8 mouse cellular contexts compared by ENCODE assay signal in genomic region chrX:152015752-152016150, GRCm38 (mm10). TPM values are rescaled to one million over a fixed set of nuclear protein-coding genes. Genes with fewer than 3 reads are reported as not detected.
DNase-seq lines count a peak whose midpoint lies in the region; ATAC-seq and TF ChIP-seq lines count a peak whose summit lies in the region.

No protein-coding gene starts in this region.

- no peaks in the 10 kb centered on the region for H3K27me3 ChIP-seq in kidney, postnatal 0 days (ENCODE audit: insufficient read depth, low read length)
- H3K27me3 ChIP-seq in embryonic facial prominence, embryonic 10.5 days (replicated peaks; ENCODE audit: low read depth, poor library complexity, severe bottlenecking): peaks cover 95% of the 10 kb centered on the region
- H3K27me3 ChIP-seq in intestine, embryonic 14.5 days (replicated peaks; ENCODE audit: control insufficient read depth, insufficient read depth, low read length): 0 out of 2 replicates have a peak, but pooled peaks cover 8% of the 10 kb centered on the region
- H3K27me3 ChIP-seq in midbrain, embryonic 16.5 days (ENCODE audit: control insufficient read depth, insufficient read depth, low read depth, low read length): peaks cover 7% of the 10 kb centered on the region

- TF ChIP-seq CTCF in kidney, postnatal 0 days (IDR thresholded peaks at IDR 0.05; ENCODE audit: low read depth): peak; percentile 26; the same call in 1 of the 2 replicates

- no peaks in the 10 kb centered on the region for H3K4me1 ChIP-seq in kidney, postnatal 0 days (replicated peaks; ENCODE audit: insufficient read depth, low read length)
- peaks cover 7% of the 10 kb centered on the region; the same call in 1 of the 2 replicates for H3K4me1 ChIP-seq in embryonic facial prominence, embryonic 10.5 days
- H3K4me1 ChIP-seq in intestine, embryonic 14.5 days (replicated peaks; ENCODE audit: control insufficient read depth, insufficient read depth, low read length): no peaks in the 10 kb centered on the region
- H3K4me1 ChIP-seq in midbrain, embryonic 16.5 days (ENCODE audit: control insufficient read depth, insufficient read depth, low read length): peaks cover 9% of the 10 kb centered on the region; the same call in 1 of the 2 replicates

- peak; percentile 50 for DNase-seq in kidney, postnatal 0 days (ENCODE audit: low spot score)
- no peak for DNase-seq in kidney, adult 9 months
- no peak for DNase-seq in embryonic facial prominence, embryonic 10.5 days (ENCODE audit: low spot score)
- no peak for DNase-seq in intestine, embryonic 14.5 days (ENCODE audit: low spot score)
- no peak for DNase-seq in frontal cortex, postnatal 25 days (ENCODE audit: low spot score in 2 of 2)
- no peak for DNase-seq in left cerebral cortex, adult 11 months (ENCODE audit: low spot score)
- DNase-seq in ovary, postnatal 10 days (ENCODE audit: low spot score): no peak

- peak overlapping the region; percentile 91 for H3K27ac ChIP-seq in kidney, postnatal 0 days
- H3K27ac ChIP-seq in embryonic facial prominence, embryonic 10.5 days (replicated peaks): peak overlapping the region; percentile 89
- H3K27ac ChIP-seq in intestine, embryonic 14.5 days (ENCODE audit: low read depth): peak overlapping the region; percentile 76
- peak overlapping the region; percentile 82 for H3K27ac ChIP-seq in midbrain, embryonic 16.5 days (ENCODE audit: low read length)

- H3K36me3 ChIP-seq in kidney, postnatal 0 days (ENCODE audit: insufficient read depth, low read length): no peaks in the 10 kb centered on the region
- H3K36me3 ChIP-seq in embryonic facial prominence, embryonic 10.5 days (replicated peaks): peaks cover 12% of the 10 kb centered on the region
- H3K36me3 ChIP-seq in intestine, embryonic 14.5 days (ENCODE audit: control insufficient read depth, insufficient read depth, low read length): no peaks in the 10 kb centered on the region
- H3K36me3 ChIP-seq in midbrain, embryonic 16.5 days (ENCODE audit: control insufficient read depth, insufficient read depth, low read length): no peaks in the 10 kb centered on the region

- no peak; the same call in 1 of the 2 replicates for ATAC-seq in kidney, postnatal 0 days (replicated peaks; ENCODE audit: low FRiP score, low read depth)
- ATAC-seq in intestine, embryonic 14.5 days (replicated peaks; ENCODE audit: low FRiP score, low TSS enrichment, low read depth): no peak; the same call in 1 of the 2 replicates
- no peak; the same call in 1 of the 2 replicates for ATAC-seq in midbrain, embryonic 16.5 days

- 25% methylated on average over 11 of the region's 11 CpGs for WGBS in kidney, postnatal 0 days
- 16% methylated on average over 11 of the region's 11 CpGs for WGBS in embryonic facial prominence, embryonic 10.5 days
- 10% methylated on average over 11 of the region's 11 CpGs for WGBS in intestine, embryonic 14.5 days
- 24% methylated on average over 11 of the region's 11 CpGs for WGBS in midbrain, embryonic 16.5 days

- H3K9ac ChIP-seq in kidney, postnatal 0 days (ENCODE audit: low read depth, low read length): peak overlapping the region; percentile 67
- H3K9ac ChIP-seq in intestine, embryonic 14.5 days (ENCODE audit: low read length): peak overlapping the region; percentile 58
- H3K9ac ChIP-seq in midbrain, embryonic 16.5 days (ENCODE audit: low read depth, low read length): peak overlapping the region; percentile 59

- peak overlapping the region; percentile 59 for H3K4me2 ChIP-seq in kidney, postnatal 0 days (ENCODE audit: low read length)
- H3K4me2 ChIP-seq in intestine, embryonic 14.5 days (ENCODE audit: low read length): peak overlapping the region; percentile 50
- peak overlapping the region; percentile 43 for H3K4me2 ChIP-seq in midbrain, embryonic 16.5 days (ENCODE audit: low read length)

- no peaks in the 10 kb centered on the region for H3K9me3 ChIP-seq in kidney, postnatal 0 days (replicated peaks; ENCODE audit: low read length)
- H3K9me3 ChIP-seq in embryonic facial prominence, embryonic 10.5 days: no peaks in the 10 kb centered on the region
- no peaks in the 10 kb centered on the region for H3K9me3 ChIP-seq in intestine, embryonic 14.5 days (ENCODE audit: control insufficient read depth, low read length)
- H3K9me3 ChIP-seq in midbrain, embryonic 16.5 days (replicated peaks; ENCODE audit: control insufficient read depth, low read length, poor library complexity, severe bottlenecking): no peaks in the 10 kb centered on the region

- peak overlapping the region; percentile 55 for H3K4me3 ChIP-seq in kidney, postnatal 0 days (replicated peaks; ENCODE audit: low read depth, low read length)
- H3K4me3 ChIP-seq in embryonic facial prominence, embryonic 10.5 days: peak overlapping the region; percentile 68
- H3K4me3 ChIP-seq in intestine, embryonic 14.5 days (ENCODE audit: low read depth, low read length): peak overlapping the region; percentile 55
- peak overlapping the region; percentile 54 for H3K4me3 ChIP-seq in midbrain, embryonic 16.5 days (ENCODE audit: low read depth, low read length)

RNA-seq across cellular contexts. Expression of gene Ribc1, which starts 0.3 kb away (rescaled TPM):
- 3.2 and 3.7 TPM in 2 replicates for polyA plus RNA-seq in kidney, postnatal 0 days (2015; fragmentation: Nextera tagmentation; extraction: Ambion mirVana)
- 5.9 and 6.3 TPM in 2 replicates for polyA plus RNA-seq in embryonic facial prominence, embryonic 10.5 days (2016; fragmentation: Nextera tagmentation; extraction: Ambion mirVana)
- polyA plus RNA-seq in intestine, embryonic 14.5 days (2014; fragmentation: Nextera tagmentation; extraction: Ambion mirVana): 2.4 and 3.2 TPM in 2 replicates
- polyA plus RNA-seq in midbrain, embryonic 16.5 days (2015; fragmentation: Nextera tagmentation; extraction: Ambion mirVana): 1.9 TPM in 2 replicates

RNA-seq across cellular contexts. Expression of gene Smc1a, which starts 0.5 kb away (rescaled TPM):
- polyA plus RNA-seq in kidney, postnatal 0 days (2015; fragmentation: Nextera tagmentation; extraction: Ambion mirVana): 67.5 and 76.6 TPM in 2 replicates
- 111 and 117 TPM in 2 replicates for polyA plus RNA-seq in embryonic facial prominence, embryonic 10.5 days (2016; fragmentation: Nextera tagmentation; extraction: Ambion mirVana)
- polyA plus RNA-seq in intestine, embryonic 14.5 days (2014; fragmentation: Nextera tagmentation; extraction: Ambion mirVana): 91.5 and 101 TPM in 2 replicates
- 72.9 and 84.0 TPM in 2 replicates for polyA plus RNA-seq in midbrain, embryonic 16.5 days (2015; fragmentation: Nextera tagmentation; extraction: Ambion mirVana)

RNA-seq across cellular contexts. Expression of gene Hsd17b10, which starts 14.1 kb away (rescaled TPM):
- polyA plus RNA-seq in kidney, postnatal 0 days (2015; fragmentation: Nextera tagmentation; extraction: Ambion mirVana): 246 and 262 TPM in 2 replicates
- 225 and 243 TPM in 2 replicates for polyA plus RNA-seq in embryonic facial prominence, embryonic 10.5 days (2016; fragmentation: Nextera tagmentation; extraction: Ambion mirVana)
- polyA plus RNA-seq in intestine, embryonic 14.5 days (2014; fragmentation: Nextera tagmentation; extraction: Ambion mirVana): 216 and 217 TPM in 2 replicates
- 94.1 and 102 TPM in 2 replicates for polyA plus RNA-seq in midbrain, embryonic 16.5 days (2015; fragmentation: Nextera tagmentation; extraction: Ambion mirVana)
